Mouse (Mus musculus) hindbrain, embryonic 13.5 days (tissue): Measurements from ENCODE around the gene A430078G23Rik. TPM values are rescaled to one million over a fixed set of nuclear protein-coding genes. Genes with fewer than 3 reads are reported as not detected.
"Not testable (repeated sequence)": the region's sequence is repeated elsewhere in the genome, so short reads cannot be mapped to it uniquely, and the experiment has no call there.

Experiments used
- ATAC-seq: fragments of 200-750 bp; cut with Nextera tagmentation; 2 replicates; pipeline ENCODE4 v1.8.0; 2017; ENCODE audit warnings: moderate TSS enrichment; ENCODE audit not compliant: low FRiP score
- H3K27ac ChIP-seq: fragments of 300-500 bp; sonication (generic); 2 replicates; pipeline ENCODE4 v1.5.1; 2015; ENCODE audit warnings: inconsistent platforms, mild to moderate bottlenecking, moderate library complexity
- H3K27me3 ChIP-seq: fragments of 300-500 bp; sonication (generic); 2 replicates; pipeline ENCODE4 v1.6.1; 2015; ENCODE audit warnings: mild to moderate bottlenecking, inconsistent platforms
- H3K36me3 ChIP-seq: fragments of 300-500 bp; sonication (generic); 2 replicates; pipeline ENCODE4 v1.6.1; 2015; ENCODE audit warnings: mild to moderate bottlenecking, inconsistent platforms
- H3K4me1 ChIP-seq: fragments of 300-500 bp; sonication (generic); replicated peaks from 2 replicates; pipeline ENCODE4 v1.6.1; 2015; ENCODE audit warnings: inconsistent platforms
- H3K4me2 ChIP-seq: fragments of 300-500 bp; sonication (generic); 2 replicates; pipeline ENCODE4 v1.6.1; 2015; ENCODE audit warnings: inconsistent platforms, mild to moderate bottlenecking, moderate library complexity
- H3K4me3 ChIP-seq: fragments of 300-500 bp; sonication (generic); 2 replicates; pipeline ENCODE4 v1.5.1; 2015; ENCODE audit warnings: mild to moderate bottlenecking, inconsistent platforms
- H3K9ac ChIP-seq: fragments of 300-500 bp; sonication (generic); 2 replicates; pipeline ENCODE4 v1.6.1; 2015; ENCODE audit warnings: mild to moderate bottlenecking, inconsistent platforms
- H3K9me3 ChIP-seq: fragments of 300-500 bp; sonication (generic); 2 replicates; pipeline ENCODE4 v1.6.1; 2016; ENCODE audit warnings: inconsistent platforms
- WGBS: fragments of 180-500 bp; shearing (Covaris S2); methylation state at CpG from one replicate; pipeline ENCODE4 v1.1.7; 2015; 5-methylcytosine and 5-hydroxymethylcytosine counted together
- polyA plus RNA-seq: library from polyadenylated mRNA; unstranded; fragments of >200 nt; fragmentation: Nextera tagmentation; extraction: Ambion mirVana; gene quantifications from 2 replicates; pipeline ENCODE4 v1.2.1, GENCODE M21; 2015

Gene A430078G23Rik
- not detected in 2 replicates for polyA plus RNA-seq

DNA sequence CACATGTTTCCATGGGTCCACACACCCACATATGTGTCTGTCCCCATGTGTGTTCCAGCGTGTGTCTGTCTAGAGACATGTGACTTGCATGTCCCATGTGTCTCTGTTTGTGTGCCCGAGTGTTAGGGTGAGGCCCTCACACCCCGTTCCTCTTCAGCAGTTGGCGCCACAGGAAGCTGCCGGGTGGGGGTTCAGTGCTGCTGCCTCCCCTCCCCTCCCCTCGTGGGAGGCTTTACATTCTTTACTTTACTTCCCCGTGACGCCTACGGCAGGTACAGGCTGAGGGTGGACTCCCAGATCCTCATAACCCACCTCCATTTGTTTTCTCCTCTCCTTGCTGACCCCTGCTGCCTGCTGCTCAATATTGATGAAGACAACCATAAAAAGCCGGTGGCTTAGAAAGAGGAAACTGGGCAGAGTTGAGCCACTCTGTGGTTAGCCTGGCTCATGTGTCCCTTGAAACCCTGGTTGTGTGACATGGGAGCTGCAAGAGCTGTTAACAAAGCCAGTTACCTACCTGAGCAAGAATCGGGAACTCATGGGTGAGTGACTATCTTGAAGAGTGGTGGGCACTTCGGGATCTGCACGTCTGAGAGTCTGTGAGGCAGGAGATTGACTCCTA, at the start of gene A430078G23Rik:
Gene A430078G23Rik (plus strand): TSS at position 227 of the 622 bp plus-strand sequence.
- H3K9me3 ChIP-seq: no peaks in the 10 kb centered on the region
- no peak within 1 kb of the TSS for H3K9ac ChIP-seq
- H3K36me3 ChIP-seq: no peaks in the 10 kb centered on the region
- ATAC-seq: no peak
- H3K4me1 ChIP-seq: peaks cover 3% of the 10 kb centered on the region; the same call in 1 of the 2 replicates
- WGBS: 84% methylated on average over 13 of the region's 13 CpGs
- H3K4me3 ChIP-seq: no peak within 1 kb of the TSS
- no peak within 1 kb of the TSS for H3K27ac ChIP-seq
- no peak within 1 kb of the TSS for H3K4me2 ChIP-seq
- no peaks in the 10 kb centered on the region for H3K27me3 ChIP-seq

DNA sequence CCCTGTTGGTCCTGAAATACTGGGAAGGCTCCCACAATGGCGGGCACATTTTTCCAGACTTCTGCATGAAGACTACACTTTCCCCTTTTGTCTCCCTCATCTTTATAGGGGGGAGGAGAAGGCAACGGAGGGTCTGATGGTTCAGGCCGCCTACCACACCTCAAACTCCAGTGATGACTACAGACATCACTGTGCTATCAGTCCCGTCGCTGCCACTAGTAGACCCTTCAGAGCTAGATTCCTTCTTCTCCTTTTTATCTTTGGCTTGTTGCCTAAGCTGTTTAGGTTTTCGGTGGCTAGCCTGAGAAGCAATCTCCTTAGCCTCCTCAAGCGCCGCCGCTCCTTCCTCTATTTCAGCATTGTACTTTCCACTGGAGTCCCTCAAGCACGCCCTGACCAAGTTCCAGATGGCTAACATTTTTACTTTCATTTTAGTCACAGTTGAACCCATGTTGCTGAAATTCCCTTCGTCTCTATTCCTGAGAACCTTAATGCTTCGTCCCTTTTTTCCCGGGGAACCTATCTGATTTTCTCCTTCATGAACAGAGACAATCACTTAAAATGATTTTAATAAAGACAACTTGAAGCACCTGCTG, 44.9 kb upstream of the A430078G23Rik start:
- H3K9me3 ChIP-seq, H3K27me3 ChIP-seq, H3K9ac ChIP-seq, H3K4me2 ChIP-seq, ATAC-seq, H3K27ac ChIP-seq, H3K4me3 ChIP-seq, H3K36me3 ChIP-seq, H3K4me1 ChIP-seq: not testable (repeated sequence)
- 91% methylated on average over 13 of the region's 13 CpGs for WGBS

DNA sequence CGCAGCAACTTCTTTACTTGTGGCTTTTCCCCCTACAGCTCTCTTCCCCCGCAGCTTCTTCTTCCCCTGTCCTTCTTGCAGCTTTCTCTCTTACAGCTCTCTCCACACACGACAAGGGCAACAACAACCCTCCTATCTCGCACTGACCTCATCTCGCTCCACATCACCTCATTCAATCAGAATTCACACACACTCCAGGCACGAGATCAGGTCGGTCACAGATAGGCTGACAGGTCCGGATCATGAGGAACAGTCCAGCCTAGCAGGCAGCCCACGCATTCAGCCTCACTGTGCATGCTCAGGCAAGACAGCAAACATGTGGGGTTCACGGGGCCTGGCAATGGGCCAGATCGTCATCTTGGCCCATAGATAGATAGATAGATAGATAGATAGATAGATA, 43.6 kb upstream of the A430078G23Rik start:
- no peaks in the 10 kb centered on the region for H3K27me3 ChIP-seq
- 87% methylated on average over 11 of the region's 11 CpGs for WGBS
- H3K36me3 ChIP-seq: no peaks in the 10 kb centered on the region
- H3K27ac ChIP-seq: no peak overlapping the region
- no peak overlapping the region for H3K9ac ChIP-seq
- H3K4me2 ChIP-seq: no peak overlapping the region
- ATAC-seq: no peak
- H3K4me3 ChIP-seq: no peak overlapping the region
- 0 out of 2 replicates have a peak, but pooled peaks cover 7% of the 10 kb centered on the region for H3K9me3 ChIP-seq
- no peaks in the 10 kb centered on the region for H3K4me1 ChIP-seq

GRCm38 (mm10) chr8:3311482-3311881, 41.7 kb upstream of the A430078G23Rik start:
- no peak overlapping the region for H3K9ac ChIP-seq
- no peak for ATAC-seq
- no peaks in the 10 kb centered on the region for H3K9me3 ChIP-seq
- WGBS: 82% methylated on average over 4 of the region's 4 CpGs
- H3K4me2 ChIP-seq: no peak overlapping the region
- no peak overlapping the region for H3K27ac ChIP-seq
- no peaks in the 10 kb centered on the region for H3K36me3 ChIP-seq
- no peaks in the 10 kb centered on the region for H3K27me3 ChIP-seq
- no peaks in the 10 kb centered on the region for H3K4me1 ChIP-seq
- H3K4me3 ChIP-seq: no peak overlapping the region

- H3K27ac ChIP-seq, H3K36me3 ChIP-seq, H3K9ac ChIP-seq, H3K4me3 ChIP-seq, ATAC-seq, H3K27me3 ChIP-seq, H3K4me1 ChIP-seq, H3K9me3 ChIP-seq, H3K4me2 ChIP-seq: not testable (repeated sequence)
- 71% methylated on average over 1 of the region's 1 CpGs for WGBS
Observed at GRCm38 (mm10) chr8:3313417-3313816, 39.8 kb upstream of the A430078G23Rik start.

GRCm38 (mm10) chr8:3313843-3314242, 39.4 kb upstream of the A430078G23Rik start:
- Histone ChIP-seq H3K4me2 (no peak overlapping the region), H3K4me1 (no peaks in the 10 kb centered on the region), H3K9me3 (no peaks in the 10 kb centered on the region), H3K9ac (no peak overlapping the region), H3K36me3 (no peaks in the 10 kb centered on the region), H3K27me3 (no peaks in the 10 kb centered on the region), H3K4me3 (no peak overlapping the region), H3K27ac (no peak overlapping the region)
- no peak for ATAC-seq
- 81% methylated on average over 3 of the region's 3 CpGs for WGBS

GRCm38 (mm10) chr8:3314345-3314744, 38.9 kb upstream of the A430078G23Rik start:
- no peaks in the 10 kb centered on the region for H3K4me1 ChIP-seq
- WGBS: 78% methylated on average over 2 of the region's 2 CpGs
- no peak overlapping the region for H3K4me3 ChIP-seq
- H3K27me3 ChIP-seq: no peaks in the 10 kb centered on the region
- no peaks in the 10 kb centered on the region for H3K9me3 ChIP-seq
- no peak overlapping the region for H3K9ac ChIP-seq
- no peaks in the 10 kb centered on the region for H3K36me3 ChIP-seq
- H3K27ac ChIP-seq: no peak overlapping the region
- no peak overlapping the region for H3K4me2 ChIP-seq
- no peak for ATAC-seq

DNA sequence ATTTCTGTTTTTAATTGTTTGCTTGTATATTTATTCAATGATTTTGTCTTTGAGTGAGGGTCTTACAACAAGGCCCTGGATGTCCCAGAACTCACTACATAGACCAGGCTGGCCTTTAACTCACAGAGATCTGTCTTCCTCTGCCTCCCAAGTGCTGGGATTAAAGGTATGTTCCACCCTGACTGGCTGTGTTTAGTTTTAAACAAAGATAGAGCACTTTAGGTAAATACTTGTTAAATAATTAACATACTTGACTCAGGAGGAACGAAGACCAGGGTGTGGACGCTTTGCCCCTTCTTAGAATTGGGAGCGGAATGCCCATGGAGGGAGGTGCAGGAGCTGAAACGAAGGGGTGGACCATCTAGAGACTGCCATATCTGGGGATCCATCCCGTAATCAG, 36.6 kb upstream of the A430078G23Rik start:
- Histone ChIP-seq H3K9ac (no peak overlapping the region), H3K36me3 (no peaks in the 10 kb centered on the region), H3K9me3 (no peaks in the 10 kb centered on the region), H3K4me2 (no peak overlapping the region), H3K27ac (no peak overlapping the region), H3K4me3 (no peak overlapping the region), H3K27me3 (no peaks in the 10 kb centered on the region), H3K4me1 (no peaks in the 10 kb centered on the region)
- 92% methylated on average over 5 of the region's 5 CpGs for WGBS
- ATAC-seq: no peak

DNA sequence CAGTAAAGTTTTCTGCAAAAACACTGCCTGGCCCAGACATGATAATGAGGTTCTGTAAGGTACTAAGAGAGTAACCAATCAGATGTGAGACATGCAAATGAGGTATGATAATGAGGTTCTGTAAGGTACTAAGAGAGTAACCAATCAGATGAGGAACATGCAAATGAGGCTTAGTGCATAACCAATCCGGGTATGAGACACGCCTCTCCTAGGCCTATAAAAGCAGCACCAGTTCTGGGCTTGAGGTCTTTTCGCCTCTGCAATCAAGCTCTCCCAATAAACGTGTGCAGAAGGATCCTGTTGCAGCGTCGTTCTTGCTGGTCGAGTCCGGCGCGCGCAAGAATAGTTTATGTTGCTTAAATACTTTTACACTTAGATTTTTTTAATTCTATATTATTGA, 33.9 kb upstream of the A430078G23Rik start:
- H3K27ac ChIP-seq, H3K9me3 ChIP-seq, H3K4me1 ChIP-seq, H3K27me3 ChIP-seq, H3K36me3 ChIP-seq, ATAC-seq, H3K9ac ChIP-seq, H3K4me2 ChIP-seq, H3K4me3 ChIP-seq: not testable (repeated sequence)
- 95% methylated on average over 11 of the region's 11 CpGs for WGBS

DNA sequence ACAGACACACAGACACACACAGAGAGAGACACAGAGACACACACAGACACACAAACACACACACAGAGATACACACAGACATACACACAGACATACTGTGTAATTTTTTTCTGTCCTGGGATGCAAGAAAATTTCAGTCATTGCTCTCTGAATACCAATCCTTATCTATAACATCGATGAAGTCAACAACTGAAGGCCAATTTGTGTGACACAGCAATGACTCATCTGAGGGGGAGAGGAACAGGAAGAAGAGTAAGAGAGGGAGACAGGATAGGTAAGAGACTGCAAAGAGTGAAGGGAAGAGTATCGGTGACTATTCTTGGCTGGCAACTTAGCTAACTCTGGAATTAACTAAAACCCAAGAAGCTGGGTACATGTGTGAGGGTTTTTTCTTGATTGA, 29.0 kb upstream of the A430078G23Rik start:
- no peak overlapping the region for H3K27ac ChIP-seq
- 95% methylated on average over 2 of the region's 2 CpGs for WGBS
- no peak overlapping the region for H3K4me3 ChIP-seq
- no peaks in the 10 kb centered on the region for H3K4me1 ChIP-seq
- H3K9me3 ChIP-seq: no peaks in the 10 kb centered on the region
- H3K4me2 ChIP-seq: no peak overlapping the region
- H3K9ac ChIP-seq: no peak overlapping the region
- no peaks in the 10 kb centered on the region for H3K27me3 ChIP-seq
- H3K36me3 ChIP-seq: no peaks in the 10 kb centered on the region
- ATAC-seq: no peak

DNA sequence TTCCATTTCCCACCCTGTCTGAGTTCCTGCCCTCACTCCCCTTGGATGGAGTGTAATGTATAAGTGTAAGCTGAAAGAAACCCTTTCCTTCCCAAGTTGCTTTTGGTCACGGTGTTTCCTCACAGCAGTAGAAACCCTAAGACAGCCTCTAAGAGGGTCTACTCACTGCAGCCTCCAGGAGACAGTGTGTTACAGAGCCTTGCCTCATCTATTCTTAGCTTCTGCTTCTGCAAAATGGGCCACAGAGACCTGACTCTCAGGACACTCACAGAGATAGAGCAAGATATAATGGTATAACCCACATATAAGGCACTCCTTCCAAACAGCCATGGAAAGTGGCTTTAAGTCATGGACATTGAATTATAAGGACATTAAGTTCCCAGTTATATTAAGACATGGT, 26.2 kb upstream of the A430078G23Rik start:
- Histone ChIP-seq H3K27me3 (no peaks in the 10 kb centered on the region), H3K36me3 (no peaks in the 10 kb centered on the region), H3K4me2 (no peak overlapping the region), H3K4me3 (no peak overlapping the region), H3K9me3 (no peaks in the 10 kb centered on the region), H3K9ac (no peak overlapping the region), H3K4me1 (no peaks in the 10 kb centered on the region), H3K27ac (no peak overlapping the region)
- 82% methylated on average over 1 of the region's 1 CpGs for WGBS
- ATAC-seq: no peak

DNA sequence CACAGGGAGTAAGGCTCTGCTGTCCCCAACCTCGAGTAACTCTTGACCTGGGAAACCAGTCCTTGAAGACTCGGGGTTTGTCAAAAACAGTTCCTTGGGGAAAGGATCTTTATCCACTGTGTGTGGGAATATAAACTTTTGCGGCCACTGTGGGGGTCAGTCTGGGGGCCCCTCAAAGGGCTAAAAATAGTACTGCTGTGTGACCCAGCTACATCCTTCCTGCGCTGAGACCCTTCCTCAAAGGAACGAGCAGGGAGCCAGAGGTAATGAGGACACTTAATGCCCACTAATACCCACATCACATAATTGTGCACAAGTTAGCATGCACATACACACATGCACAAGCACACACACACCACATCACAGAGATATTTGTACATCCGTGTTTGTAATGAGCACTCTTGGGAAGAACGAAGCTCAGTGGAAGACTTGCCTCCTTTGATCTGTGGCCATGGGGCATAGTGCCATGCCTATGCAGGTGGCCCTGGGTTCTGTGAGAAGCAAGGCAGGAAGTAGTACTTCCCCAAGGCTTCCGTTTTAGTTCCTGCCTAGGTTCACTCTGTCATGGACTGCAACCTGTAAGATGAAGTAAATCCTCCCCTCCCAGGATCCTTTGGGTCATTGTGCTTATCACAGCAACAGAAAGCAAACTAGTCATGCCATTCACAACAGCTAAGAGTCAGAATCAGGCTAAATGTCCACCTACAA, 25.5 kb upstream of the A430078G23Rik start:
- H3K36me3 ChIP-seq: no peaks in the 10 kb centered on the region
- 85% methylated on average over 8 of the region's 8 CpGs for WGBS
- no peaks in the 10 kb centered on the region for H3K9me3 ChIP-seq

DNA sequence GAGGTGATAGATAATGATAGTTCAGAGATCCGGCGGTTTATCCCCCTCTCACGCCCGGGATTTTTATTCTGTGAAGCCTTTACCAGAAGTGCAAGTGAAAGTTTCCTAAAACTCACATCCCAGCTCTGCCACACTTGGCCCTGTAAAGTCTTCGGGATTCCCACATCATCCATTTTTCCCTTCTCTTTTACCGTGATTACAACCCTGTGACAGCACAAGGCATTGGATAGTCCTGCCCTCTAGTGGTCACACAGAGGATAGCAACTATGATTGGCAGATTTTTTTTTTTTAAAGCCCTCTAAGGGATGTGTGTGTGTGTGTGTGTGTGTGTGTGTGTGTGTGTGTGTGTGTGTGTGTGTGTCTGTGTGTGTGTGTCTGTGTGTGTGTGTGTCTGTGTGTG, 22.6 kb upstream of the A430078G23Rik start:
- H3K27ac ChIP-seq: no peak overlapping the region
- H3K36me3 ChIP-seq: no peaks in the 10 kb centered on the region
- no peaks in the 10 kb centered on the region for H3K27me3 ChIP-seq
- no peak overlapping the region for H3K4me3 ChIP-seq
- no peaks in the 10 kb centered on the region for H3K4me1 ChIP-seq
- 47% methylated on average over 6 of the region's 6 CpGs for WGBS
- H3K4me2 ChIP-seq: no peak overlapping the region
- H3K9me3 ChIP-seq: no peaks in the 10 kb centered on the region
- ATAC-seq: no peak
- H3K9ac ChIP-seq: no peak overlapping the region

More for the DNA sequence above, 25.5 kb upstream of the A430078G23Rik start:
- no peak overlapping the region for H3K4me3 ChIP-seq
- no peak overlapping the region for H3K27ac ChIP-seq
- no peaks in the 10 kb centered on the region for H3K27me3 ChIP-seq
- ATAC-seq: no peak
- H3K4me1 ChIP-seq: no peaks in the 10 kb centered on the region
- H3K9ac ChIP-seq: no peak overlapping the region
- H3K4me2 ChIP-seq: no peak overlapping the region
